Mouse (Mus musculus) frontal cortex, adult 2 months (tissue): ENCODE data around the gene Mtnr1b. TPM values are rescaled to one million over a fixed set of nuclear protein-coding genes. Genes with fewer than 3 reads are reported as not detected.

Source experiments
- DNase-seq, 2 experiments: peaks; one replicate each; pipeline ENCODE4 v3.0.0; 2022; ENCODE audit warnings: low spot score in 1 of 2; ENCODE audit errors: extremely low spot score in 1 of 2
- polyA plus RNA-seq: library from polyadenylated mRNA; depleted of rRNA; stranded (reverse); fragments of >200 nt; gene quantifications from 2 replicates; pipeline ENCODE4 v1.2.3, GENCODE M21; 2012; rRNA removed

Mtnr1b gene
- polyA plus RNA-seq, 1 experiment = not detected

DNA sequence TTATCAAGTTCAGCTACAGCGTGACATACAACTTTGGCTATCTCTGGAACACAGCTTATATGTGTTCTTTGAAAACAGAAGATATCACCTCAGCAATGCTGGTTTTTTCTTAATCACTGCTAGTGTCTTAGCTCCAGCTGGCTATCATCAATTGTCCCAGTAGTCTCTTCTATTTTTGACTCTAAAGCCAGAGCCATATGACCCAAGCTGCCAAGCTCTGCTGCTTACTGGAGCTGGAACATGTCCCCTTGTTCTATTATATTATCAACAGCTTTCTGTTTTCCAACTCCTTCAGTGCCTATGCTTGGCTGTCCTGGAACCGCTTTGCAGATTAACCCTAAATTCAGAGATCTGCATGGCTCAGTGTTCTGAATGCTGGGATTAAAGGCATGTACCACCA lies 70.1 kb downstream of the Mtnr1b start:
- DNase-seq = no peak

DNA sequence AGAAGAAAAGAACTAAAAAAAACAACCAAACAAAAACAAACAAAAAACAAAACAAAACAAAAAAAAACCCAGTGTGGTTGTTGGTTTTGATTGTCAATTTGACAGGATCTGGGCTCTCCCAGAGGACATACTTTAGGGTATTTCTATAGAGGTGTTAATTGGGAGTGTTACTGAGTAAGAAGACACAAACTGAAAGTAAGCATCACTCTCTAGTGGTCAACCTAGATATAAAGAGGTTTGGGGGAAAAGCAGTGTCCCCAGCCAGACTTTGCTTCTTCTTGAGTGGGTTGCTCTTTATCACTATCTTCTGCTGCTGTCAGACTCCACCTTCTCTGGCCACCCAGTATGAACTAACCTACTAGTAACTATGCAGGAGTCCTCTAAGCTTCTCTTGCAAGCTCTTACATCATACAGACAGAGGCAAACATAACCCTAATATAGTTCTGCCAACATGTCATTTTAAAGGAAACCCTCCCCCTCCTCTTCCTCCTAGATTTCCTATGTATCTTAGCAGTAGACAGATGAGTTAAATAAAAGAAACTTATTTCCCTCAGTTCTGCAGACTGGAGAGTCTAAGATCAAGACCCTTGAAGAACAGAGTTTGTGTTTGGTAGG lies 71.8 kb downstream of the Mtnr1b start:
- DNase-seq = no peak

DNA sequence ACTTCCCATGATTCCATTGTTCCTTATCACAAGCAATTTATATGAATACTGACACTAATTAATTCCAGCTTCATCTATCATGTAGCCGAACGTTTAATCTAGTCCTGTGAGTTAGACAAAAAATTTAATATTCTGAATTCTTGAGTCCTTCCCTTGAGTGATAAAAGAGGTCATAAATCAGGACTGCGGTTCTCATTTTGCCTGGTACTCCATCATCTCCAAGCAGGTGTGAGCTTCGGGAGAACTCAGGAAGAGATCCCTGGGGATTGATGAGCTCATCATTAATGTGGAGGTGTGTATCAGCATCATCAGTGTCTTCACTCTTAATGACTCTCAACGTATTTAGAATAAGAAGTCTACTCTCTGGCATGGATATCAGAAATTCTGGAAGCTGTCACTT lies 74.0 kb downstream of the Mtnr1b start:
- no peak for DNase-seq

DNA sequence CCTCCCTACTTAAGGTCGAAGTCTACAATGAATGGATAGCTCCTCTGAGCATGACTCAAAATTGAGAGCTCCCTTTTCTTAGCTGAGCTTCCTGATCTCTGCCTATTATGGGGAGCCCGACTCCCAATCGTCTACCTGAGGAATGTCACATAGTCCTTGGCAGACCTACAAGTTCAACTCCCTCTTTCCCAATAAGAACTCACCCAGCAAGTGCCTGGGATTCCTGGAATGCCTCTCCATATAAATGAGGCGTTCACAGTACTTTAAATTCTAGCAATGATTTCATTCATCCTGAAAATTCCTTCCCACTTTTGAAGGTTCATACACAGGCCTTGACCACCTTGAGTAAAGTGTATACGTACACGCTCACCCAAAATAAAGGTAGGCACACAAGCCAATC lies 79.9 kb downstream of the Mtnr1b start:
- no peak for DNase-seq

DNA sequence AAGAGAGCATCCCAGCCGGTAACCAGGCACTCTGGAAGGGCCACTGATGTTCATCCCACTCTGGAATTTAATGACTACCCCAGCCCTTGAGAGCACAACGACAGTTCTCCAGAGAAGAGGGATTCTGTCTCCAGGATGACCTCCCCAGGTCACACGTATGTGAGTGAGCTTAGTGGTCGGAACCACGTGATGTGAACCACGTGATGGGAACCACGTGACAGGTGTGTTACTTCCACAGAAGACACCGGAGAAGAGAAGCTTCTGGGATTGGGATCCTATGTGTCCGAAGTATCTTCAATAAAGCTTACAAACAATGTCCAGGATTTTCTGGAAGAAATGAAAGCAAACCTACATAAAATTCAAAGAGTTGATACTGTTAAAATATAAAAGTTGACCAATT lies 82.3 kb downstream of the Mtnr1b start:
- no peak for DNase-seq

DNA sequence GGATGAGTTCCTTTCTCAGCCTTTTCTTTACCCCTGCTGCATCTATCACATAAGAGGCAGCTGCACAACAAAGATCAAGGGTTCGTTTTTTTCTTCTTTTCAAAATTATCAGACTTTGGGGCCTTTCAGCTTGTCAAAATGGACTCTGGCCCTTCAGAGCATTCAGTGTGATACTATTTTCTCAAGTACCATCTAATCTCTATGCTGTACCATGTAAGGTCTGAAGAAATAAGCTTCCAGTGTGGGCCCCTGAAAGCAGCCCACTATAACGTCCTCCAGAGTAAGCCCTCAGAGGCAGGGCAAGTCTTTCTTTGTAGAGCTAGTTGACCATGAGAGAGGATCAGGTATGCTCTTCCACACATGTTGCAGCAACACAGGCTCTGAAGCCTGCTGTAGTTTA lies 87.7 kb downstream of the Mtnr1b start:
- no peak for DNase-seq

DNA sequence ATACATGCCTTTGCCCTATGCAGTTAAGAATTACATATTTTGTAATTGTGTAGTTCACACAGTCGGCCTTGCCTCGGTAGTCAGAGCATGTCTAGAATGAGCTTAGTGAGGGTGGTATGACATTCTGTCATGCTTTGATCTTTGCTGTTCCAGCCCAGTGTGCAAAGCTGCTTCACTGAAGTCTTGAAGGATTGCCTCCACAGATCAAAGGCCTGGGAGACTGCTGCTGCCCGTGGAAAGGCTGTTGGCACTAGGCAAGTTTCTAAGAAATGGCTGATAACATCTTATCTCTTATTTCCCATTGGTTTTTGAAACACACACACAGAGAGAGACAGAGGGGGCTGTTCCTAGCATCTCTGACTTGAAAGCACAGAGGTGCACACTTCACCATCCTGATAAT lies 88.2 kb downstream of the Mtnr1b start:
- DNase-seq = no peak

DNA sequence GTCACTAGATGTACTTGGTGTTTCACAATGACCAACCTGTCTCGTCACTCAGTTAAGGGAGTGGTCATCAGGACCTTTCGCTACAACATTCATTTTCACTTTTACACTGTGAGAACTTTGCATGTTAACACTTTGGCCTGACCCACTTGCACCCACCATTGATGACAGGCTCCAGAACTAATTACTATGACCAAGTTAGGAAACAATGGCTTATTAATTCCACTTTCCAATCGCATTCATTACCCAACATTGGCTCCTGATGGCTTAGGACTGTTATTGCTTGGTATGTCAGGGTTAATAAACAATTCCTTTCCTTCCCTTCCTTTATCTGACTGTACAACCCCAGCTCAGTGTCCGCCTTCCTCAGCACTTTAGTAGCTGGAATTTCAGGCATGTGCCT lies 92.4 kb downstream of the Mtnr1b start:
- DNase-seq = no peak

DNA sequence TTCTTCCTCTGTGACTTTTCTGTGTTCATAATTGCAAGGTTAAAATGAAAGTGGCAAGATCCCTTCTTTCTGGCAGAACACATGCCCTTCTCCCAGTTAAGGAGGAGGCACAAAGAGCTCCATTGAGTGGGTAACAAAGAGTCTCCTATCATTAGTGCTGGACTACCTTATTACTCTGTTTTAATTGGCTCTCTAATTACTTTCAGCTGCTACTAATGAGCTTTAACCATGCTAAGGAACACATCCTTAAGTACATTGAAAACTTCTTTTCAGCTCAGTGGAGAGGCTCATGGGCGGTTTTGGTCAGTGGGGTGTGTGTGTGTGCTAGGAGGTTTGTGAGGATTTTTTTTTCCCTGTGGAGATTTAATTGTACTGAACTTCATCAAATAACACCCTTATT lies 99.4 kb downstream of the Mtnr1b start:
- peak in 1 of 2 experiments; percentile 19 for DNase-seq

Other genes starting within 250 kb of the Mtnr1b start
- 0.08 and 0.11 TPM in 2 replicates for gene Deup1, start 246.6 kb downstream of the Mtnr1b start, polyA plus RNA-seq
- gene Slc36a4, start 164.8 kb downstream of the Mtnr1b start, polyA plus RNA-seq = 21.5 and 23.6 TPM in 2 replicates